Mouse (Mus musculus): ENCODE results near the gene Lbh.

The Lbh gene

DNA sequence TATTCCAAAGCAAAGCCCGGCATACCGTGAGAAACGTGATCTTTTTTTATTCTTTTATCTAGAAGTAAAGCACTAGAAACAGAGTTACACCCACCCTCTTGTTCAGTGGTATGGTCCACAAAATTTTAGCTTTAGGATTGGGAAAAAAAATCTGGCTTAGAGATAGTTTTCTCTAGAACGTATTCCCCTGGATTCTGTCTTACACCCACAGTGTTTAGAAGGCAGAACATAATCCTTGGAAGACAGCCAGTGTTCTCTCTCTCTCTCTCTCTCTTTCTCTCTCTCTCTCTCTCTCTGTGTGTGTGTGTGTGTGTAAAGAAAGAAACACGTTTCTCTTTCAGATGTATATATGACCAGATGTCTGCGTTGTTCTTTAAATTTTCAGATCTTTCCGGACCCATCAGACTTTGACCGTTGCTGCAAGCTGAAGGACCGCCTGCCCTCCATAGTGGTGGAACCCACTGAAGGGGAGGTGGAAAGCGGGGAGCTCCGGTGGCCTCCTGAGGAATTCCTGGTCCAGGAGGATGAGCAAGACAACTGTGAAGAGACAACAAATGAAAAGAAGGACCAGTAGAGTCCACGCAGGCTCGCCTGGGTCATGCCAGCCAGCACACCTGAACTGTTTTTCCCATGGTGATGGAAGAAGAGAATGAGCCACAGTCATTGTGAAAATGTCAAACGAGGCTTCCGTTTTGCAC, 20.9 kb downstream of the Lbh start:
- no peak for DNase-seq (ENCODE audit: low spot score in 2 of 2)

DNA sequence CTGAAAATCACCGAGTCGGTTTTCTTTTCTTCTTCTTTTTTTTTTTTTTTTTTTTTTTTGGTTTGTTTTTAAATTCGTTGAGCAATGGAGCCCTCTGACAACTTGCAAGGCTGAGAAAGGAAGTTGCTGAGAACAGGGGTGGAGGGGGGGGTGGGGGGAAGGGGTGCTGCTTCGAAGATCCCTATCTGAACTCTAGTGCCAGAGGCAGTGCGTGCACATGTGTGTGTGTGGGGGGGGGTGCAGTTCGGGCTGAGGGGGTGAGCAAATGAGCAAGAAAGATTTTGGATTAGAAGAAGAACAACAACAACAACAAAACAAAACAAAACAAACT, 21.4 kb downstream of the Lbh start:
- no peak for DNase-seq (ENCODE audit: low spot score in 2 of 2)

DNA sequence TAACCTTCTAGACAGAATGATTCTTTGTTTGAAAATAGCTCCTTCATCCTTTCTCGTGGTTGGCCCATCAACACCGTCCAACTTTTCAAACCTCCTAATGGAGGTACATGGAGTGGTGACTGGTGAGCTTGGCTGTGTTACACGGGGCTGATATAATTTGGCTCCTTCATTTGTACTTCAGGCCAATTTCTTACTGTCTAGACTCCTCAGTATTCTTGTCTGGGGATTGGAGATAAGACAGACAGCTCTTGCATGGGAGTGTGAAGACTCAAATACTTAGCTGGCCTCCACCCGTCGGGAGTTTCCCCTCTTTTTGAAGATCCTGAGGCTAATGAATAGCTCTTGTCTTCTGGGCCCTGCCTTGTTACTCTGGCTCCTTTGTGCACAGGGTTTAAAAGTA, 26.3 kb downstream of the Lbh start:
- no peak for DNase-seq (ENCODE audit: low spot score in 2 of 2)

DNA sequence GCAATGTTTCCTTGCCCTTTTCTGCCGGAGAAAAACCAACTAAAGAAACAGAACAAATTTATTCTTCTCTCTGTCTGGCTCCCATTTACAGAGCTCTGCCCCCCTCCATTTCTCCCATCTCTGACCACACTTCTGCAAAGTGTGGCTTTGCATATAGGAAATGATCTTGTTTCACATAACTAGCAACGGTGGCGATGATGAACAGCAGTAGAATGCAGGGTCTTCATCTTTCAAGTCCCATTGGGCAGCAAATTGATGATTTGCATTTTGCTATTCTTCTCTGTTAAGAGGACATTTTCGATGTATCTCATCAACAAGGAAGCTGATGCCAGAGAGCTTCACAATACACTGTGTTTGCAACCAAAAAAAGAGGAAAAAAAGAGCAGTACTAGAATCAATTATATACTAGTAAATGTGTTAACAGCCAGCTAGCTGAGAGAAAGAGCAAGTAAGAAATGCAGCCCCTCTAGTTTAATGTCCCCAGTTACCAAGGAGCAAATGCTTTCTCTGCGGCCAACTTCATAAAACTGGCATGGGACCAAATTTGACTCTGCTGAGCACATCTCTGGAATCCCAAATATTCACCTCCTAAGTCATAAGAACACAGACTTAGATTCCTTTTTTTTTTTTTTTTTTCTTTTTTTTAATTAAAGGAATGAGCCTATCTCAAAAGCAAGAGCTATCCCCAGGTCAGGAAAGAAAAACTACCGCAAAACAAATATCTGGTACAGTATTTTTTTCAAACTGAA, 29.2 kb downstream of the Lbh start:
- DNase-seq (ENCODE audit: low spot score in 2 of 2), result peak in 1 of 2 experiments; percentile 54

DNA sequence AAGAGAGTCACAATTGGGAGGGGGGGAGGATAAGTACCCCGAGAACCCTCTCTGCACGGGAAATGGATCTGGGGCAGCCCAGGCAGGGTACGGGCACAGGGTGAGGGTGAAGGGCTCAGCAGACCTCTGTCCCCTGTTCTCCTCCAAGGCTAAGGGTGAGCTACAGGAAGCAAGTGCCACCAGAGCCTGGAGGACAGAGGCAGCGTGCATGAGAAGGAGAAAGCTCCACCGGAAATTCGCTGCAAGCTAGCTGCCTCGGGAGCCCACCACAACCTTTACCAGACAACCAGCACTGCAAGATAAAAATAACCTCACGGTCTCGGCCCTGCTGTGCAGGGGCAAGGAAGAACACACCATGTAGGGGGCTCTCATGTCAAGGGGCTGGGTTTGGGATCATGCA, 30.0 kb downstream of the Lbh start:
- peak; percentile 54 to 57 for DNase-seq (ENCODE audit: low spot score in 2 of 2)

DNA sequence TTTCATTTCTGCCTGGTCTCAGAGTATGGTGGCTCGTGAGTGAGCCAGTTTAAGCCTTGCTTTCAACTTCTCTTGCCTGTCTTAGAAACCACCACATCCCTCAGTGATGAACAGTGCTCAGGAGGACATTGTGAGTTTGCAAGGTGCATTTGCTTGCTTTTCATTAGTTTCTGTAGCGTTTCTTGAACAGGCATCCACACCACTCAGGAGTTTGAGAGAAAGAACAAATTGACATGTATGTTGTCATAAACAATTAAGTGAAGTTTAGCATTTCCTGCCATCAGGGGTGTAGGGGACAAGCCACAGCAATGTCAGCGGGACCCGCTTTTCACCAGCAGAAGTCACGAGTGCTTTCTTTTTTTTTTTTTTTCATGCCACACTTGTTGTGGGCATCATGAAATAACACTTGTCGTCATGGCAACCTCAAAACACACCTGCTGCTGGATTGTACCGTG, 31.2 kb downstream of the Lbh start:
- peak; percentile 80 for DNase-seq (ENCODE audit: low spot score in 2 of 2)

DNA sequence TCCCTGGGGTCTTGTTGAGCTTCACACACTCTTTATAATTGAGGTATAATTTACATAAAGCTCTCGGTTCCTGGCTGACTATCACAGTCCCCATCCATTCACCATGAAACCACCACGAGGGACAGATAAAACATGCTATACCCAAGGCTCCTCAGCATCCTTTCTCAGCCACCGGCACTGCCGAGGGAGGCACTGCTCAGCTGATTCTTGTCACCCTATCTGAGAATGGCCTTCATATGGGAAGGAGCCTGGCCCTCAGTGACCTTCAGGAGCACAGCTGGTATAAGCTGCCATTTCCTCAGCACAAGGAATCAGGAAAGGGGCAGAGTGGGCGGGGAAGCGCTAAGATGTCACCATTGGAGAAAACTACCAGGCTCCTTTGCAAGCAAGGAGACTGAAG, 33.2 kb downstream of the Lbh start:
- DNase-seq (ENCODE audit: low spot score in 2 of 2), result no peak

DNA sequence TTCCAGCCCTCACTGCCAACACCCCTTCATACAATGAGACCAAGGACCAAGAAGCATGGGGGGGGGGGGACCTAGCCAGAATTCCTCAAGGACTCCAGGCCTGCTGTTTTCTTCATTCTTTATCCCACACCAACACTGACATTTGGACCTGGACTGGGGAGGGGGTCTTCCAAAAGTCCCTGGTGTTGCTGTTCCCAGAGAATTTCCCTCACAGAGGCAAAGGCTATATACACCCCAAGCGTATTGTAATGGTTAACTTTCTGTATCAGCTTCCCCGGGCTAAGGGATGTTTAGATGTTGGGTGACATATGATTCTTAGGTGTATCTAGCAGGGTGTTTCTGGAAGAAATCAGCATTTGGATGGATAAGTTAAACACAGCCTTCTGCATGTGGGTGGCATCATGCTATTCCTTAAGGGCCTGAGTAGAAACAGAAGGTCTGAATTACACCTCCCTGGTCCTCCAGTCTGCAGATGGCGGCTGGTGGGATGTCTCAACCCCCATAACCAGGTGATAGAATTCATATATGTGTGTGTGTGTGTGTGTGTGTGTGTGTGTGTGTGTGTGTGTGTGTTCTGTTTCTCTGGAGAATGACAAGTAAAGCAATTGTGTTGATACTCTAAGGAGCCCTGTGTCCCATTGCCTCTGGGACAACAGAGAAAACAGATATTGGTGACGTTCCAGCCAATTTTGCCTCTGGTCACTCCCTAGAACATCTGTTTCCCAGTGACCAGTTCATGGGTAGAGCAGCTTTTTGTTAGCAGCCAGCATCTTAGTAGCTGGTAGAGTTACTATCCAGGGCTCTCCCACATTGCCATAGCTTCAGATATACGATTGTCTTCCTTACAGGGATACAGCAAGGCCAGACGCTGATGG, 35.9 kb downstream of the Lbh start:
- DNase-seq (ENCODE audit: low spot score in 2 of 2), result no peak

DNA sequence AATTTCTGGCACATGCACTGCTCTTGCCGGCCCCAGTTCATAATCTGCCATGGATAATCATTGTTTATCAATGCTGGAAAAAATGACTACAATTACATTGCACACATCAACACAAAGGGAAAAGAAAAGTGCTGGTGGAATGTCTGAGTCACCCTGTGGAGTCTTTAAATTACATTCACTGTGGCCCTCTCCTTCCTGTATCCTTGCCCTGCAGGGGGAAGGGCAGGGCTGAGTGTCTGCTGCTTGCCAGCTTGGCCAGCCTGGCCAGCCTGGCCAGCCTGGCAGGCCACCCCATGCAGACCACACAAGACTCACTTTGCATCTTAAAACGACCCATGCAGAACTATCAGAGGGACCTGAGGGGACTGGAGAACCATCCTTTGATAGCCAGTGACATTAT, 37.4 kb downstream of the Lbh start:
- no peak for DNase-seq (ENCODE audit: low spot score in 2 of 2)

DNA sequence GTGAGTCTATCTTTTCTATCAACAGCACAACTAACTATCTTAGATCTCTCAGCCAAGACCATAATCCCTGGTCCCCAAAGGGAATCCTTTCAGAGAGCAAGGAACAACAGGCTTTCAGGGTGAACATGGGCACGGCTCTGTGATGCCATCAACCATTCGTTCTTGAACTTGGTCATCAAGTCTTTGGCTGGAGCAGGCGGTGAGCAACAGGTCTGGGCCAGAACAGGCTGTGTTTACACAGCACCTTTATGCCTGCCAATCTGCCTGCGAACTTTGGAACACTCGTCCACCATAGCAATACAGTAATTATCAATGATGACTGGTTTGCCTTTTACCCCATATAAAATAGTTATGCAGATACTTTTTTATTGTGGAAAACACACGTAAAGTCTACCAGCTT, 38.9 kb downstream of the Lbh start:
- DNase-seq (ENCODE audit: low spot score in 2 of 2), result no peak

DNA sequence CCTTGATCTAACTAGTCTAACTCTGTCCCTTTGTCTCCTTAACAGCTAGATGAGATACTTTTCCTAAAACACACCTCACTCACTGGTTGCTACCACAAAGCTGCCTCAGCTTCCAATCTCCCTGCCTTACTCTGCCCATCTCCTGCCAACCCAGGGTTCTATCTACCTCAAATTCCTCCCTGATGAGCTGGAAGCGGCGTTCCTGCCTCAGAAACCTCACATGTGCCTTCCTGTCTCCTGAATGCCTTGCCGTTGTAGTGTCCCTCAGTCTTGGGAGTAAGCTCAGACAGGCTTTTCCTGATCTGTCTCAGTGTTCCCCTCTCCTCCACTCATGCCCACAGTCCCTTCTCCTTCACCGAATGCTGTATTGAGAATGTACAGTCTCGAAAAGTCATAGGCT, 40.8 kb downstream of the Lbh start:
- DNase-seq (ENCODE audit: low spot score in 2 of 2), result no peak

DNA sequence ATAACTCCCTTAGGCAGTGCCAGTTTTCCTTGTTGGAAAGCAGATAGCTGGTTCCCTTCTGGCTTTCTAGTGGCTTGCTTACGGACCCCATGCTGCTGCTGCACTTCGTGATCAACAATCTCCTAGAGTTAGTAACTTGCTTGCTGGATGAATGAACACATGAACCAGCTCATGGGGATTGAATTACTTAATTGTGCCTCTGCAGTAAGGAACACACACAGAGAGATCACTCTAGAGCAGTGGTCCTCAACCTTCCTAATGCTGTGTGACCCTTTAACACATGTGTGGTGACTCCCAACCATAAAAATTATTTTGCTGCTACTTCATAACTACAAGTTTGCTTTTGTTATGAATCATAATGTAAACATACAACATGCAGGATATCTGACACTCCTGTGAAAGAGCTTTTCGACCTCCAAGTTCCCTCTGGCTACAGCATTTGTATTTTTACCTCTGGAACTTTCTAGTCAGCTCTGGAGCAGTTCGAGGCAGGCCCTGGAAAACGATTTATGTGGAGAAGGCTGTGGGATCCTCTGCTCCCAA, 41.5 kb downstream of the Lbh start:
- no peak for DNase-seq (ENCODE audit: low spot score in 2 of 2)

DNA sequence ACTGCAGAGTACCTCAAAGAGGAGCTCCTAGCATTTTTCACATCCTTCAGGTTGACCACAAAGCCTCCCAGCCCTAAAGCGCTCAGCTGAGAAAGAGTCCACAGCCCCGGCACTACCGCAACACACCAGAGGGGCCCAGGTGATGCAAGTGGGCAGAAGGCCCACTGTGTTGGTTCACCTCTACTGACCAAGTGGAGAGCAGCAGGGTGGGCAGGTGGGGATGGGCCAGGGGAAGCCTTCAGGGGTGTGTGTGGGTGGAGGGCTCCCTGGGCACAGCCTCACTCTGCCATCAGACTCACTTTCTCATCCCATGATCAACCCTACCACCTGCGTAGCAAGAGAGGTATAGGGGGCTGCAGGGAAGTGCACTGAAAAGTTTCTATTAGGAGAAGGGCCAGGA, 42.1 kb downstream of the Lbh start:
- DNase-seq (ENCODE audit: low spot score in 2 of 2), result no peak

DNA sequence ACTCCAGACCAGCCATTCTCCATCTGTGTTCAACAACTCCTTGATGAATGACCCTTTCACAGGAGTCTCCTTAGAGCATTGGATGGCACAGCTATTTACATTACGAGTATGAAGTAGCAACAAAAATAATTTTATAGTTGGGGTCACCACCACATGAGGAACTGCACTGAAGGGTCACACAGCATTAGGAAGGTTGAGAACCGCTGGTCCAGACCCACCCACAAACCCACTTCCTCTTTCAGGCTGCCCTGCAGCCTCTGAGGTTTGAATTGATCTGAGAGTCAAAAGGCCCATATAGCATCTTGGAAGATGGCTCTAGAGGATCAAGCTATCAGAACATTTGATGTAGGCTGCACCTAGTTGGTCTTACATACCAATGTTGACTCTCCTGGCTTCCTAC, 42.8 kb downstream of the Lbh start:
- DNase-seq (ENCODE audit: low spot score in 2 of 2), result peak; percentile 47 to 69

DNA sequence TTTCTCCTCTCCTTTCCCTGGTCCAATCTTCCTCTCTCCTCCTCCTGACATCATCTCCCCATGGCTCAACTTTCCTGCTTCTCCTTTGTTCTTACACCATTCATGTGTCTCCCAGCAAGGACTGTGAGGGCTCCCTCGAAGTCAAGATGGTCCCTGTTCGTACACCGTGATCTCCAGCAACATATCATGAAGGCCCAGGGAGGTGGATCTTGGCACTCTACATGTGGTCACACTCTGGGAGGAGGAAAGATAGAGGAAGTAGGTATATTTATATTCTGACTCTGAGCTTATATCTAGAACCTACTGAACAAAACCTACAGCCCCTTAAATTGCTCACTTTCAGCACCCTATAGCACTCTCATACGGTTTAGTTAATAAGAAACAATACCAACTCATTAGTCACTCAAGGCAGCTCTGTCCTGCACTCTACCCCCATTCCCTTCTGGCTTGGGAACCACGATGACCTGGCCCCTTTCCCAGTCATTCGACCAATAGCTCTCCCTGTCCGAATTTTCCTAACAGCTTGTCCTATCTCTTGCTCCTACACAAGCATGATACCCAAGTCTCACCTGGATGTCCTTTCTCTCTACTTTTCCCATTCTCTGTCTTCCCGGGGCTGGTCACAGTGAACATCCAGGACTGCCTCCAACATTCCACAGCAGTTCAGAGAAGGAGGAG, 44.0 kb downstream of the Lbh start:
- DNase-seq (ENCODE audit: low spot score in 2 of 2), result no peak

DNA sequence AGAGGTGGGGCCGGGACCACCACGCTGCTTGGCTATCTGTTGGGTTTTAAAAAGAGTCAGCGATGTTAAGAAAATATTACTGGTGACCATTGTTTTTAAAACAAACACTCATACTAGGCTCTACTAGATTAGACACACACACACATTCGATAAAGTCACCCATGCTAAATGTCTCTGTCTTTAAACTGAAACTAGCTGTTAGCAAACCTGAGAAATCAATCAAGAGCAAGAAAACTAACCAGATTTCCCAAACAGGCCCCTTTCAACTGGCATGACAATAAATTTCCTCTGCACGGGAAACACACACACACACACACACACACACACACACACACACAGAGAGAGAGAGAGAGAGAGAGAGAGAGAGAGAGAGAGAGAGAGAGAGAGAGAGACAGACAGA, 47.6 kb downstream of the Lbh start:
- DNase-seq (ENCODE audit: low spot score in 2 of 2), result no peak

DNA sequence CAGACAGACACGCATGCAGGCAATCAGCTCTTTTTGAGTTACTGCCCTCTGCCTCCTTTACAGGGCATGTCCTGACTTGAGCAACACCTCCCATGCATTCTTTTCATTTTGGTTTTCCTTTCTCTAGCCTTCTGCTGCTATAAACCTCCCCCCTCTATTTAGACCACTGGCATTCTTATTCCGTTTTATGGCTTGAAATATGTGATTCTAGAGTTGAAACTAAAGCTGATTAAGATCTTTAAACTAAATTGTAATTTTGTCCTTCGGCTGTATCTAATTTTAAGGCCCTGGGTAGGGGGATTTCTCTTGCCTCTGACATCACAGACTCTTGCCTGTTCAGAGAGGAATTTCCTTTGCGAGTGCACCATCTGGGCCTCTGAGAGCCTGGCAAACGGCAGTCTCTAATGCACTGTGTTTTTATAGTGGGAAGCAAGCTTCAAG, 48.0 kb downstream of the Lbh start:
- DNase-seq (ENCODE audit: low spot score in 2 of 2), result no peak

DNA sequence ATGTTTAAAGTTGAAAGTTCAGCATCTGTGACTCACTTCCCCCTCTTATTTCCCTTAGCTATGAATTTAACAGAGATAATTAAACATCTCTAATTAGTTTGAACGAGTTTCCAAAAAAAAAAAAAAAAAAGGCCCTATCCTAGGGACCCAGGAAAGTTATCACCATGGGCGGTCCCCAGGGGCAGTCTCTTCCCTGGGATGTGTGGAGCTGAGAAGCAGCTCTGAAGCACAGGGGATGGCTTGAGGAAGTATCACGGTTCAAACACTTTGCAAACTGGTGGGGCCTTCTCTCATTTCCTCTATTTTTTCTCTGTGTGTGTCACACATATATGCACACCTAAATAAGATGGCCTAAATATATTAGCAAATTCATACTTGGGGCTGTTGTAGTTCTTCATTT, 48.8 kb downstream of the Lbh start:
- no peak for DNase-seq (ENCODE audit: low spot score in 2 of 2)

DNA sequence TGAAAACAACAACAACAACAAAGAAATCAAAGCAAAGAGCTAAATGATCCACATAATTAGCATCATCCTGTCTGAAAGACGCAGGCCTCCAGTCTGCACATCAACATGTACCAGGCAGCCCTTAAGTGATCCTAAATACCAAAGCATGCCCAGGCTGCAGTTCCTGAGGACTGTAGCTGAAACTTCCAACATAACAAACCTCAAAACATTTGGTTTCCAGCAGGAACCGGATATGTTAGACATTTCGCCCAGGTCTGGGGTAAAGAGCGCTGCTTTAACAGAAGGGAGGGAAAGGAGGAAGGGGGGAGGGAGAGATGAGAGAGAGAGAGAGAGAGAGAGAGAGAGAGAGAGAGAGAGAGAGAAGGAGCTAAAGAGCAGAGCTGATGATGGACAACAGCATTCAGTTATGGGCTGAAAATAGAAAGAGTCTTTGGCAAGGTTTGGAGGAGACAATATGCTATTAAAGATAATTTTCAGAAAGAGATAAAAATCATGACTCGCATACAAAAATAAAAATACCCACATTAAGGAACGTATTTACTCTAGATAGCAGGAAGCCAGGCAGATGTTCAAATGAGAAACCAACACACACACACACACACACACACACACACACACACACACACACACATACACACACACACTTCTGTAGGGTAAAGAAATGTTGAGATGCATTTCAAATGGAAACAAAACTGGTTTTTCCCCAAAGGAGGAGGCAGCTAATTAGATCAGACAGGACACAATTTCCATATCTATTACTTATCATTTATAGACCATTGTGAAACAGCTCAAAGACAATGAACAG, 49.5 kb downstream of the Lbh start:
- no peak for DNase-seq (ENCODE audit: low spot score in 2 of 2)

DNA sequence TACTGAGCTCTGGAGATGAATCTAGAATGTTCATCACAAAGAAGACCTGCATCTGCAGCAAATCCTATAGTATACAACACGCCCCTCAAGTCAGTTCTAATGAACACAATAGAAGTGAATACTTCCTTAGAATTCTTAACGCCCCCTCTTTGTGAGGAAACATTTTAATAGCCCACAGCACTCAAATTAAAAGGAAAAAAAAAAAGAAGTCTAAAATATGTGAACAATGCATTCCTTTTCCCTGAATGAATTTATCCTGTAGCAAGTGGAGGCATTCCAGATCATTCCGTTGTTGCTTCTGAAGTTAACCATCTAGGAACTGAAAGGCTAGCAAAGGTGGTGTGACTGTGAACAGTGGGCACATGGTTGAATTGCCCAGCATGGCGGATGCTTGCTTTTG, 50.6 kb downstream of the Lbh start:
- DNase-seq (ENCODE audit: low spot score in 2 of 2), result no peak

DNA sequence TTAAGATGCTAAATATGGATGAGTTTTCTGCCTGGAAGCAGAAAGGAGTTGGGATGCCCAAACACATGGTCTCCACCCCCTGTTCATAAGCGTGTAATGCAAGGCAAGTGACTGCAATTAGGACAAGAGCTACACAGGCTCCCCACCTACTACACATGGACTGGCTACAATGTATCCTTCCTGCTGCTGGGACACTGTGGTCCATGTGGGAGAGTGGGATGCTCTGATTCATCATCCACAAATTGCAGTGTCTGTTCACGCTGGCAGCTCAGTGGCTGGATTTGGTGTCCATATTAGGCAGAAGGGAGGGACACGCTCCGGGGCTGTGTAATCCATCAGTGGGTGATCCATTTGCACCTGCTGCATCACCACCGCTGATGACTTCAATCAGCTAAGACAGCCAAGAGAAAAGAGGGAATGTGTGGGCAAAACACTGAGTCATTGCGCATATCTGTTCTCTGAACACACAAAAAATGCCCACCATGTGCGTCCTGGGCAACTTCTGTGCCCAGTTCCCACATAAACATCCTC, 52.6 kb downstream of the Lbh start:
- no peak for DNase-seq (ENCODE audit: low spot score in 2 of 2)

All from natural killer cell, adult 2 months (primary cell).